Mouse (Mus musculus) liver, embryonic 12.5 days (tissue): ENCODE data around the gene Sox6. TPM values are rescaled to one million over a fixed set of nuclear protein-coding genes. Genes with fewer than 3 reads are reported as not detected.
"Not testable (repeated sequence)": the region's sequence is repeated elsewhere in the genome, so short reads cannot be mapped to it uniquely, and the experiment has no call there.

Source experiments
- ATAC-seq: fragments of 200-750 bp; cut with Nextera tagmentation; 2 replicates; pipeline ENCODE4 v1.8.0; 2017; ENCODE audit warnings: moderate number of reproducible peaks, mild to moderate bottlenecking, moderate library complexity
- H3K27ac ChIP-seq: fragments of 300-500 bp; sonication (generic); 2 replicates; pipeline ENCODE4 v1.5.1; 2016; ENCODE audit warnings: mild to moderate bottlenecking
- H3K27me3 ChIP-seq: fragments of 300-500 bp; sonication (generic); replicated peaks from 2 replicates; pipeline ENCODE4 v1.6.1; 2016; ENCODE audit warnings: mild to moderate bottlenecking, moderate library complexity
- H3K36me3 ChIP-seq: fragments of 300-500 bp; sonication (generic); 2 replicates; pipeline ENCODE4 v1.6.1; 2016; ENCODE audit warnings: mild to moderate bottlenecking, moderate library complexity
- H3K4me1 ChIP-seq: fragments of 300-500 bp; sonication (generic); 2 replicates; pipeline ENCODE4 v1.6.1; 2016
- H3K4me2 ChIP-seq: fragments of 300-500 bp; sonication (generic); 2 replicates; pipeline ENCODE4 v1.6.1; 2016; ENCODE audit warnings: mild to moderate bottlenecking, moderate library complexity
- H3K4me3 ChIP-seq: fragments of 300-500 bp; sonication (generic); 2 replicates; pipeline ENCODE4 v1.5.1; 2016; ENCODE audit warnings: mild to moderate bottlenecking, moderate library complexity
- H3K9ac ChIP-seq: fragments of 300-500 bp; sonication (generic); 2 replicates; pipeline ENCODE4 v1.6.1; 2016; ENCODE audit warnings: mild to moderate bottlenecking, moderate library complexity
- H3K9me3 ChIP-seq: fragments of 300-500 bp; sonication (generic); replicated peaks from 2 replicates; pipeline ENCODE4 v1.6.1; 2016; ENCODE audit warnings: mild to moderate bottlenecking, moderate library complexity
- WGBS: fragments of 180-500 bp; shearing (Covaris S2); methylation state at CpG from one replicate; pipeline ENCODE4 v1.1.7; 2016; ENCODE audit not compliant: insufficient replicate concordance; 5-methylcytosine and 5-hydroxymethylcytosine counted together
- polyA plus RNA-seq: library from polyadenylated mRNA; unstranded; fragments of >200 nt; fragmentation: Nextera tagmentation; extraction: Ambion mirVana; gene quantifications from 2 replicates; pipeline ENCODE4 v1.2.1, GENCODE M21; 2016

Sox6 gene
- polyA plus RNA-seq, result 54.2 and 61.1 TPM in 2 replicates

GRCm38 (mm10) chr7:116038511-116038910 is at the start of gene Sox6:
Gene Sox6, minus strand, starts transcription at chr7:116038796.
- no peaks in the 10 kb centered on the region for H3K36me3 ChIP-seq
- 2% methylated on average over 11 of the region's 11 CpGs for WGBS
- H3K9ac ChIP-seq, result no peak within 1 kb of the TSS
- H3K4me1 ChIP-seq, result peaks cover 38% of the 10 kb centered on the region
- no peak within 1 kb of the TSS for H3K27ac ChIP-seq
- H3K4me2 ChIP-seq, result peak within 1 kb of the TSS; percentile 84
- peaks cover 84% of the 10 kb centered on the region for H3K27me3 ChIP-seq
- H3K9me3 ChIP-seq, result no peaks in the 10 kb centered on the region
- ATAC-seq, result no peak
- H3K4me3 ChIP-seq, result peak within 1 kb of the TSS; percentile 56

DNA sequence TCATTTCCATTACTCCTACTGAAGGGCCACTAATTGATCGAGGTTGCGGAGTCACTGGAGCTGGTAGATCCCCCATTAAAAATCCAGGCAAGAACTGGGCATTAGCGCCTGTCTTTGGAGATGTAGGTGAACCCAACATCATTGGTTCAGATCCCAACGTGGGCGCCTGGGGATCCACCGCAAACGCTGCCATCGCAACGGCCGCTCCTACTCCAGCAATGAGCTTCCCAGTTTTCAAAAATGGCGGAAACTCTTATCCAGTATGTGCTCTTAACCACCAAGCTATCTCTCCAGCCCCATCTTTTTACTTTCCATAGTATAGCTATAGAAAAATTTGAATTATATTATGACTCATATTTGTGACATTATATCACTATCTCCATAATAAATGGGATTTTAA is 45.8 kb upstream of the Sox6 start, which contains the start of gene Gm4353:
Gene Gm4353 (minus strand): TSS at position 270 of the 400 bp plus-strand sequence.
- H3K4me3 ChIP-seq, ATAC-seq, H3K9ac ChIP-seq, H3K36me3 ChIP-seq, H3K27ac ChIP-seq, H3K9me3 ChIP-seq, H3K4me2 ChIP-seq, H3K4me1 ChIP-seq, H3K27me3 ChIP-seq: not testable (repeated sequence)
- WGBS, result 88% methylated on average over 11 of the region's 11 CpGs

GRCm38 (mm10) chr7:116060739-116061138 is 22.1 kb upstream of the Sox6 start:
- WGBS, result 28% methylated on average over 1 of the region's 1 CpGs
- no peak overlapping the region for H3K27ac ChIP-seq
- H3K9ac ChIP-seq, result no peak overlapping the region
- ATAC-seq, result no peak
- H3K4me3 ChIP-seq, result no peak overlapping the region
- no peak overlapping the region for H3K4me2 ChIP-seq
- no peaks in the 10 kb centered on the region for H3K36me3 ChIP-seq
- no peaks in the 10 kb centered on the region; the same call in 1 of the 2 replicates for H3K27me3 ChIP-seq
- H3K9me3 ChIP-seq, result no peaks in the 10 kb centered on the region
- H3K4me1 ChIP-seq, result no peaks in the 10 kb centered on the region

GRCm38 (mm10) chr7:116040470-116041019 is 1.9 kb upstream of the Sox6 start:
- WGBS, result 31% methylated on average over 15 of the region's 15 CpGs
- Histone ChIP-seq H3K9ac (no peak overlapping the region), H3K9me3 (no peaks in the 10 kb centered on the region), H3K4me2 (peak overlapping the region; percentile 84), H3K27me3 (peaks cover 63% of the 10 kb centered on the region), H3K4me3 (peak overlapping the region; percentile 56; the same call in 1 of the 2 replicates), H3K4me1 (peaks cover 25% of the 10 kb centered on the region), H3K27ac (no peak overlapping the region), H3K36me3 (no peaks in the 10 kb centered on the region)
- no peak for ATAC-seq

- peak overlapping the region; percentile 84 for H3K4me2 ChIP-seq
- no peak overlapping the region for H3K27ac ChIP-seq
- peak overlapping the region; percentile 42; the same call in 1 of the 2 replicates for H3K9ac ChIP-seq
- H3K36me3 ChIP-seq, result no peaks in the 10 kb centered on the region
- WGBS, result under 1% methylated on average over 48 of the region's 48 CpGs
- no peaks in the 10 kb centered on the region for H3K9me3 ChIP-seq
- H3K4me1 ChIP-seq, result peaks cover 26% of the 10 kb centered on the region
- H3K27me3 ChIP-seq, result peaks cover 71% of the 10 kb centered on the region
- peak overlapping the region; percentile 56 for H3K4me3 ChIP-seq
- ATAC-seq, result peak; percentile 76
These were observed 1.2 kb upstream of the Sox6 start for GRCm38 (mm10) chr7:116039538-116040466.

GRCm38 (mm10) chr7:116039196-116039537 is 571 bp upstream of the Sox6 start, which contains the start of gene 1110004F10Rik:
Gene 1110004F10Rik, plus strand, starts transcription at chr7:116039397.
- peak; percentile 31 for ATAC-seq
- WGBS, result 2% methylated on average over 11 of the region's 11 CpGs
- no peaks in the 10 kb centered on the region for H3K9me3 ChIP-seq

GRCm38 (mm10) chr7:116038024-116038423 is 572 bp downstream of the Sox6 start:
- no peaks in the 10 kb centered on the region for H3K36me3 ChIP-seq
- H3K4me1 ChIP-seq, result peaks cover 43% of the 10 kb centered on the region
- no peak overlapping the region for H3K27ac ChIP-seq
- no peak overlapping the region for H3K4me2 ChIP-seq
- no peak for ATAC-seq
- H3K9ac ChIP-seq, result no peak overlapping the region
- WGBS, result 3% methylated on average over 13 of the region's 13 CpGs
- peak overlapping the region; percentile 8; the same call in 1 of the 2 replicates for H3K4me3 ChIP-seq
- H3K9me3 ChIP-seq, result no peaks in the 10 kb centered on the region
- H3K27me3 ChIP-seq, result peaks cover 88% of the 10 kb centered on the region

More at GRCm38 (mm10) chr7:116039196-116039537, 571 bp upstream of the Sox6 start, which contains the start of gene 1110004F10Rik:
- peak within 1 kb of the TSS; percentile 84 for H3K4me2 ChIP-seq
- peak within 1 kb of the TSS; percentile 56 for H3K4me3 ChIP-seq
- peaks cover 77% of the 10 kb centered on the region for H3K27me3 ChIP-seq
- H3K36me3 ChIP-seq, result no peaks in the 10 kb centered on the region
- peaks cover 32% of the 10 kb centered on the region for H3K4me1 ChIP-seq
- H3K27ac ChIP-seq, result no peak within 1 kb of the TSS
- peak within 1 kb of the TSS; percentile 42; the same call in 1 of the 2 replicates for H3K9ac ChIP-seq

DNA sequence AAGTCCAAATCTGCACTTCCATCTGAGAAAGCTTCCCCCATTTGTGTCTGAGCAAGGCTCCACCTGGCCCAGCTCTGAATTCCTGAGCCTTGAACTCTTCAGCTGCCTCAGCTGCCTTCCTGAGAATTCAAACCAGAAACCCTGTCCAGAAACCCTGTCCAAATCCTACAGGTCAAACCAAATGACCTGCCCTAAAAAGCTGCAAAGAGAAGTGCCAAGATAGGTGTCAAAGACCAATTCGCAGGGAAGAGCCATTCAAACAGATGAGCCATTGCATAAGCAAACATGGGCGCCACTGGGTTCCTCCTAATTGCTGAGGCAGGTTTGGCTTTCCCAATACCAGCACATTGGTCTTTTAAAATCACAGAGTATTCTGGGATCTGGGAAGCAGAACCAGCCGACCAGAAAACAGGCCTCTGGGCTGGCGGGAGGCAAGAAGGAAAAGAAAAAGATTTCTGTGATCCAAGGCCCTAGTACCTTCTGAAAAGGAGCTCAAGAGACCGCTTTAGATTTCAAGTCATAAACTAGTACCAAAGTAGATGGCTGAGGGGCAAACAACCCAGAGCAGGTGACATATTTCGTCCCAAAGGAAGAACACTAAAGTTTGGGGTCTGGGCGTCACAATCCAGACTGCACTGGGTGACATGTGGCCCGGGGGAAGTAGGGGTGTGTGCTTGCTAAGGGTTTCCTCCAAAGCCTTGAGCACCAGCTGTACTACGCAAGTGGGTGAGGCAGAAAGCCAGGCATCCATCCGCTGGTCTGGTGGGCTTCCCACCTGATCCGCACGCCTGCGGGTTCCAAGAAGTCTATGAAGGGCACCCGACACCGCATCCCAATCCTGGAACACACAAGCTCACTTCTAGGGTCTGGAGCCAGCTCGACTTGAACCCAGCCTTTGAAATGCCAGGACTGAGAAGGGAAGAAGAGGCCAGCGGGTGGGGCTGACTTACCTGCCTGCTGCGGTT is 1.7 kb downstream of the Sox6 start:
- no peak overlapping the region for H3K4me2 ChIP-seq
- H3K9ac ChIP-seq, result no peak overlapping the region
- no peaks in the 10 kb centered on the region for H3K9me3 ChIP-seq
- peaks cover 90% of the 10 kb centered on the region for H3K27me3 ChIP-seq
- ATAC-seq, result no peak
- H3K27ac ChIP-seq, result no peak overlapping the region
- H3K36me3 ChIP-seq, result no peaks in the 10 kb centered on the region
- peaks cover 49% of the 10 kb centered on the region for H3K4me1 ChIP-seq
- H3K4me3 ChIP-seq, result no peak overlapping the region
- 15% methylated on average over 18 of the region's 18 CpGs for whole genome bisulfite sequencing

DNA sequence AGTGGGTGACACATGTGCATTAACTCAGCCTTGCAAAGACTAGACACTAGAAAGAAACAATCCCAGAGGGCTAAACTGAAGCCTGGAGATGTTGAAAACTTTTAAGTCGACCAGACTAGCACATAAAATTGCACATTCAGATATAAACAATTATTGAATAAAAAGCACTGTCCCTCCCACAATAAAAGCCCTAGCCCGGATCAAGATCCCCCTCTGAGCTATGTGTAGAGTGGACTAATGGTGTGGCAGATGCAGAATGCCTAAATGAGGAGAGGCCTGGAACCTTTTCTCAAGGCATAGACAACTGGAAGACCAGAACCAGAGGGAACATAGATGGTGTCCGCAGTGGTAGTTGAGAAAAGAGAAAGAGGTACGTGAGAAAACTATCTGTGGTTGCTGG is 3.1 kb downstream of the Sox6 start:
- H3K4me2 ChIP-seq, result no peak overlapping the region
- no peak overlapping the region for H3K9ac ChIP-seq
- H3K9me3 ChIP-seq, result no peaks in the 10 kb centered on the region
- H3K4me3 ChIP-seq, result no peak overlapping the region
- no peaks in the 10 kb centered on the region for H3K36me3 ChIP-seq
- ATAC-seq, result no peak
- WGBS, result 43% methylated on average over 4 of the region's 4 CpGs
- peaks cover 92% of the 10 kb centered on the region for H3K27me3 ChIP-seq
- peaks cover 57% of the 10 kb centered on the region for H3K4me1 ChIP-seq
- no peak overlapping the region for H3K27ac ChIP-seq

- Histone ChIP-seq H3K27ac (no peak overlapping the region), H3K9me3 (no peaks in the 10 kb centered on the region), H3K36me3 (no peaks in the 10 kb centered on the region), H3K4me2 (peak overlapping the region; percentile 99), H3K4me1 (peaks cover 47% of the 10 kb centered on the region), H3K27me3 (peaks cover 93% of the 10 kb centered on the region), H3K9ac (peak overlapping the region; percentile 59; the same call in 1 of the 2 replicates), H3K4me3 (peak overlapping the region; percentile 71)
- no peak for ATAC-seq
- 2% methylated on average over 25 of the region's 25 CpGs for WGBS
These were observed 4.3 kb downstream of the Sox6 start for GRCm38 (mm10) chr7:116034282-116034758.
